ENCODE assay signal across 32 mouse cellular contexts in the genomic region with DNA sequence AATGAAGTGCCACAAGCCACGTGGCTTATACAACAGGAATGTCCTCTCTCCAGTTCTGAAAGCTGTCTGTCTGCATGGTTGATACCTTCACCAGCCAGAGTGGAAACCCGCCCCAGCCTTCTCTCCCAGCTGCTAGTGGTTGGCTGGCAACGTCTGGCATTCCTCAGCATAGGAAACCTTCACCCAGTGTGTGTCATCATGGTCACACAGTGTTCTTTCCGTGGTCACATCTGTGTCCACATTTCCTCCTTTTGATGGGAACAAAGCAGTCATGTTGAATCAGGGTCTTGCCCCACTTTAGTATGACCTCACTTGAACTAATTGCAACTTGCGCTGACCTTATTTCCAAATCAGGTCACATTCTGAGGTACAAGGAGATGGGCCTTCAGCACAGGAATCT.
A peak's percentile ranks its signal among the peaks of the same experiment; 100 is the strongest.
DNase-seq lines count a peak whose midpoint lies in the region; ATAC-seq lines count a peak whose summit lies in the region.
"Had no signal": no experiment of that assay in that cellular context is flagged by ENCODE, and none has a peak within 500 bp of the region (broad histone marks: within the 10 kb centered on the region; RNA-seq: fewer than 3 reads in every experiment).

No protein-coding gene starts in this region.

- H3K27ac ChIP-seq in heart, embryonic 10.5 days = no peak overlapping the region
- H3K27ac ChIP-seq: embryonic facial prominence, embryonic 12.5 days; forebrain, embryonic 10.5 days; gastrocnemius, adult 2 months; heart, embryonic 15.5 days; hindbrain, embryonic 14.5 days; left cerebral cortex, adult 2 months; limb, embryonic 13.5 days; lung, embryonic 15.5 days; midbrain, embryonic 12.5 days; neural tube, embryonic 13.5 days had no signal

- H3K9me3 ChIP-seq in heart, embryonic 10.5 days = no peaks in the 10 kb centered on the region
- H3K9me3 ChIP-seq: embryonic facial prominence, embryonic 12.5 days; forebrain, embryonic 10.5 days; heart, embryonic 15.5 days; limb, embryonic 13.5 days; lung, embryonic 15.5 days; megakaryocyte, embryonic 14.5 days; midbrain, embryonic 12.5 days; neural tube, embryonic 13.5 days had no signal

- peak; percentile 72 for DNase-seq in heart, adult 11 months
- DNase-seq in heart, embryonic 10.5 days (ENCODE audit: low spot score) = no peak
- DNase-seq in adrenal gland, postnatal 10 days = peak; percentile 38
- no peak for DNase-seq in kidney, postnatal 25 days
- no peak for DNase-seq in ovary, postnatal 14 days (ENCODE audit: low spot score)
- no peak for DNase-seq in layer of hippocampus, postnatal 36 days
- DNase-seq in embryo, embryonic 11 days = no peak
- DNase-seq: cerebellum, adult 11 months; cerebellum, adult 9-10 months; cerebellum, postnatal 36 days; gastrocnemius, adult 2 months; gastrocnemius, postnatal 36 days; heart, postnatal 36 days; kidney, adult 9 months; kidney, postnatal 10 days; right cerebral cortex, postnatal 25 days; thymus, adult 2 months; thymus, postnatal 36 days had no signal

- 77% methylated on average over 5 of the region's 5 CpGs for WGBS in heart, embryonic 10.5 days

- ATAC-seq in granulocyte monocyte progenitor cell, adult 5-6 weeks (replicated peaks; ENCODE audit: poor library complexity, severe bottlenecking) = peak; percentile 48; the same call in 1 of the 2 replicates
- ATAC-seq: CD4-positive, CD25-positive, alpha-beta regulatory T cell, adult 4 months; forebrain, embryonic 16.5 days; intestine, postnatal 0 days had no signal

- no peak overlapping the region for H3K4me3 ChIP-seq in heart, embryonic 10.5 days
- H3K4me3 ChIP-seq: embryonic facial prominence, embryonic 12.5 days; forebrain, embryonic 10.5 days; gastrocnemius, adult 2 months; heart, embryonic 15.5 days; left cerebral cortex, adult 2 months; limb, embryonic 13.5 days; lung, embryonic 15.5 days; megakaryocyte, embryonic 14.5 days; midbrain, embryonic 12.5 days; neural tube, embryonic 13.5 days had no signal

- H3K27me3 ChIP-seq in heart, embryonic 10.5 days (ENCODE audit: insufficient read depth, poor library complexity, severe bottlenecking) = no peaks in the 10 kb centered on the region
- H3K27me3 ChIP-seq: embryonic facial prominence, embryonic 12.5 days; heart, embryonic 15.5 days; limb, embryonic 13.5 days; lung, embryonic 15.5 days; megakaryocyte, embryonic 14.5 days; neural tube, embryonic 13.5 days had no signal

- peaks cover 6% of the 10 kb centered on the region; the same call in 1 of the 2 replicates for H3K4me1 ChIP-seq in heart, embryonic 10.5 days
- H3K4me1 ChIP-seq: embryonic facial prominence, embryonic 12.5 days; heart, embryonic 15.5 days; limb, embryonic 13.5 days; lung, embryonic 15.5 days; megakaryocyte, embryonic 14.5 days; midbrain, embryonic 12.5 days; neural tube, embryonic 13.5 days had no signal

- no peaks in the 10 kb centered on the region for H3K36me3 ChIP-seq in heart, embryonic 10.5 days
- H3K36me3 ChIP-seq: embryonic facial prominence, embryonic 12.5 days; forebrain, embryonic 10.5 days; heart, embryonic 15.5 days; limb, embryonic 13.5 days; lung, embryonic 15.5 days; midbrain, embryonic 12.5 days; neural tube, embryonic 13.5 days had no signal

Comparison
In these comparisons a context has a peak if more than half of its experiments do, and no peak if none do; other contexts are left out.
1. DNase-seq: peak in heart, adult 11 months (single experiment) and adrenal gland, postnatal 10 days (single experiment); none in heart, embryonic 10.5 days (single experiment), kidney, postnatal 25 days (0 of 2), ovary, postnatal 14 days (single experiment), layer of hippocampus, postnatal 36 days (0 of 2) and embryo, embryonic 11 days (single experiment).